Mouse (Mus musculus): Measurements from ENCODE around the gene Gart.

DNA sequence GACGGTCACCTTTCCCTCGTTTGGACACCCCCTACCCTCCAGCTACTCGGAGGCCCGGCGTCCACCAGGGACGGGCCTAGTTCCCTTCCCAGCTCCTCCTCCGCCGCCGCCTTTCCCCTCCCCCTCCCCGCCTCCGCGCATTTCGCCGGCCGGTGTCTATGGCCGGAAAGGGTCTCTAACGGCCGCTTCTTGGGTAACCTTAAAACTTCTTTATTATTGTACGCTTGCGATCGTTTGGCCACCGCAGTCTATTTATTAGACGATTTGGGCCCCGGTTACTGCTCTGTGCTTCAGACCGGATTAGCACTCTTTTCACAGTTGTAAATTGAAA is 1.4 kb upstream of the Gart start:
- TF ChIP-seq EP300 (IDR thresholded peaks at IDR 0.05; ENCODE audit: low read length) (no peak), ZC3H11A (IDR thresholded peaks at IDR 0.05; ENCODE audit: low read depth, low read length) (no peak), POLR2A (IDR thresholded peaks at IDR 0.05; ENCODE audit: low read depth, low read length) (no peak), NRF1 (IDR thresholded peaks at IDR 0.05; ENCODE audit: low read depth, low read length) (no peak), CTCF (conservative IDR thresholded peaks at IDR 0.05 in 1 of 2, IDR thresholded peaks at IDR 0.05 in 1 of 2; ENCODE audit: low read depth in 2 of 2, low read length in 2 of 2) (no peak), CHD2 (IDR thresholded peaks at IDR 0.05; ENCODE audit: low read length) (peak; percentile 52; the same call in 1 of the 2 replicates), MAFK (IDR thresholded peaks at IDR 0.05; ENCODE audit: insufficient replicate concordance, low read length) (no peak)
